Mouse (Mus musculus) induced T-regulatory cell, adult 2 months (primary cell): ENCODE results near the gene Speer4c.
"Not testable (repeated sequence)": the region's sequence is repeated elsewhere in the genome, so short reads cannot be mapped to it uniquely, and the experiment has no call there.

Experiments
- DNase-seq: peaks from one replicate; pipeline ENCODE4 v3.0.0-alpha.2; 2012; ENCODE audit warnings: low read depth

Gene Speer4c

GRCm38 (mm10) chr5:15714171-15714570, at the start of gene Speer4c:
Gene Speer4c (minus strand): TSS chr5:15714271.
- not testable (repeated sequence) for DNase-seq

GRCm38 (mm10) chr5:15747478-15748255, 33.6 kb upstream of the Speer4c start:
- DNase-seq: no peak

- no peak for DNase-seq
Measured at GRCm38 (mm10) chr5:15734097-15734867, 20.2 kb upstream of the Speer4c start.

GRCm38 (mm10) chr5:15702891-15703290, 11.2 kb downstream of the Speer4c start:
- DNase-seq: not testable (repeated sequence)

DNA sequence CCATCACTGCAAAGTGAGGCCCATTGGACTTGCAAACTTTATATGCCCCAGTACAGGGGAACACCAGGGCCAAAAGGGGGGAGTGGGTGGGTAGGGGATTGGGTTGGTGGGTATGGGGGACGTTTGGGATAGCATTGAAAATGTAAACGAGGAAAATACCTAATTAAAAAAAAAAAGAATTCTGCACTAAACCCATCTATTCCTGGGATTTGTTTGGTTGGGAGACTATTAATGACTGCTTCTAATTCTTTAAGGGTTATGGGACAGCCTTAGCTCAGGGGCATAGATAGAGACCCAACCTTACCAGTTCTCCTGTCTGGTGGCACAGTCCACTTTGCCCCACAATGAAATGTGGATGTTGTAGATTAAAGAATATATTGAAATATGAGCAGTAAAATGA, 16.4 kb downstream of the Speer4c start:
- not testable (repeated sequence) for DNase-seq

DNA sequence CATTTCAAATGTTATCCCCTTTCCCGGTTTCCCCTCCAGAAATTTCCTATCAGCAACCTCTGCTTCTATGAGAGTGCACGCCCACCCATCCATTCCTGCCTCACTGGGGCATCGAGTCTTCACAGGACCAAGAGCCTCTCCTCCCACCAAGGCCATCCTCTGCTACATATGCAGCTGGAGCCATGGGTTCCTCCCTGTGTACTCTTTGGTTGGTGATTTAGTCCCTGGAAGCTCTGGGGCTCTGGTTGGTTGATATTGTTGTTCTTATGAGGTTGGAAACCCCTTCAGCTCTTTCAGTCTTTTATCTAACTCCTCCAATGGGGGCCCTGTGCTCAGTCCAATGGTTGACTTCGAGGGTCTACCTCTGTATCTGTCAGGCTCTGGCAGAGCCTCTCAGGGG, 22.2 kb downstream of the Speer4c start:
- DNase-seq: not testable (repeated sequence)

DNA sequence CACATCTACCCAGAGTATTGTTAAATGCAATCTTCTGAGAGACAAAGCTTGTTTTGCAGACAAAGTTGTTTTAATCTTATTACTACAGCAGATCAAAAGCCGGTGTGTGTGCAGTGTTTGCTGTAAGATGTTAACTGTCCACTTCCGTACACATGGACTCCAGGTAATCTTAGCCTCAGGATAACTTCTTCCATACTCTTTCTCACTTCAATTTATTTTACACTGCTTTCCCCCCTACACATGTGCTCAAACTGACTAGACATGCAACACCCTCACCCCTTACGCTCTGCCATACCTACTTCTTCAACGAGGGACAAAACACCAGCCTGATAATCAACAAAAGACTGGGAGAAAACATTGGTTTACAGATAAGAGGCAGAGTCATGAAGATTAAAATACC, 23.2 kb downstream of the Speer4c start:
- DNase-seq: not testable (repeated sequence)

- not testable (repeated sequence) for DNase-seq
Measured at GRCm38 (mm10) chr5:15689659-15690213, 24.3 kb downstream of the Speer4c start.

DNA sequence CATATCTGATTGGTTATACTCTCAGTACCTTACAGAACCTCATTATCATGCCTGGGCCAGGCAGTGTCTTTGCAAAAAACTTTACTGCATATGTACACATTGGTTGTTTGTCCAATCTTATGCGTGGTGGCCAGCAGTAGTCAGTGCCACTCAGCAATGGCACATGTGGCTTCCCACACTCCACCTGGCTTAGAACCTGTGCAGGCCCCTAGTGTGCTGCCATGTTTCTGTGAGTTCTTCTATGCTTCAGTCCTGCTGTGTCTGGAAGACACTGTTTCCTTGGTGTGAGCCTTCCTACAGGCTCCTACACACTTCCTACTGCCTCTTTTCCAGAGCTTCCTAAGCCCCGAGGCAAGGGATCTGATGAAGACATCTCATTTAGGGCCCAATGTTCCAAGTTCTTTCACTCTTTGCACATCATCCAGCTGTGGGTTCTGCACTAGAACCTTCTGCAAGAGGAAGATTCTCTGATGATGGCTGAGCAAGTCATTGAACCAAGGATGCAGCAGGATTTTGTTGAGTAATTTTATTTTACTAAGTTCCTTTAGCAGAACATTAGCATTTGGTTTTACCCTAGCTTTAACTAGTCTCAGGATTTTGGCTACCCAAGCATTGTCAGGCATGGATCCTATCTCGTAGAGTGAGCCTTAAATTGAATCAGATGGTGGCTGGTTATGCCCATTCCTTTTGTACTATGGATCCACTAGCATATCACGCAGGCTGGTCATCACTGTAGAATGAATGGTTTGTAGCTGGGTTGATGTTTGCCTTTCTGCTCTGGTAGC, 25.0 kb downstream of the Speer4c start:
- DNase-seq: not testable (repeated sequence)

DNA sequence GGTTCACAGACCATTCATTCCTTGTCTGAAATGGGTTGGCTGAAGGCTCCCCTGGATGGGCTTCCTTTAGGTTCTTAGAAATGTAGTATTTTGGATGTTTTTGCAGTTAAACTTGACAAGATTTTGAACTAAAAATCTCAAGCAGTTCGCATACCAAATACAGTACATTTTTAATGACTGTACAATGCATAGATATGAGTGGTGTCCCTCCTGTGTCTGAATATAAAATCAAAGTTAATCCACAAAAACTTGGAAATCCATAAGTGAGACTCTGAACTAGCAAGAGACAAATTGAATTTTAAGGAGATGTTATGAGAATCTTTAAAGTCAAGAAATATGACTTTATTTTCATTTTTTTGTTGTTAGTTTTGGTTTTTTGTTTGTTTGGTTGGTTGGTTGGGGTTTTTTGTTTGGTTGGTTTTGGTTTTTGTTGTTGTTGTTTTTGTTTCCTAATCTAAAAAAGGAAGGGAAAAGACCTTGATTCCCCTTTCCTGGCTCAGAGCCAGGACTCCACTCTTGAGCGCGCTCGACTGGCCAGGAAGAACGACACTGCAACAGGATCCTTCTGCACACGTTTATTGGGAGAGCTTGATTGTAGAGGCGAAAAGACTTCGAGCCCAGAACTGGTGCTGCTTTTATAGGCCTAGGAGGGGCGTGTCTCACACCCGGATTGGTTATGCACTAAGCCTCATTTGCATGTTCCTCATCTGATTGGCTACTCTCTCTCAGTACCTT, 32.6 kb downstream of the Speer4c start:
- not testable (repeated sequence) for DNase-seq

- not testable (repeated sequence) for DNase-seq
Measured at GRCm38 (mm10) chr5:15679980-15680949, 33.8 kb downstream of the Speer4c start.

- DNase-seq: not testable (repeated sequence)
Measured at GRCm38 (mm10) chr5:15678907-15679306, 35.2 kb downstream of the Speer4c start.

- not testable (repeated sequence) for DNase-seq
Measured at GRCm38 (mm10) chr5:15677750-15678149, 36.3 kb downstream of the Speer4c start.

GRCm38 (mm10) chr5:15674429-15675244, 39.4 kb downstream of the Speer4c start:
- DNase-seq: not testable (repeated sequence)

GRCm38 (mm10) chr5:15673989-15674388, 40.1 kb downstream of the Speer4c start:
- DNase-seq: not testable (repeated sequence)

- not testable (repeated sequence) for DNase-seq
Measured at GRCm38 (mm10) chr5:15670789-15671188, 43.3 kb downstream of the Speer4c start.

- DNase-seq: not testable (repeated sequence)
Measured at GRCm38 (mm10) chr5:15663847-15664246, 50.2 kb downstream of the Speer4c start.
